Mouse (Mus musculus) liver, adult 10 weeks (tissue): ENCODE results near the gene Olfr1191-ps1. TPM values are rescaled to one million over a fixed set of nuclear protein-coding genes. Genes with fewer than 3 reads are reported as not detected.

Source experiments
- polyA plus RNA-seq: library from polyadenylated mRNA; stranded (reverse); fragments of 350-450 nt; fragmentation: Illumina TruSeq; extraction: RNeasy Lipid Tissue Mini Kit (QIAGEN cat#74804); gene quantifications from one replicate; pipeline ENCODE4 v1.2.3, GENCODE M21; 2014; ENCODE audit warnings: low read depth, low replicate concordance

Olfr1191-ps1 gene
- not detected for polyA plus RNA-seq

GRCm38 (mm10) chr2:88640242-88640641, at the start of gene Olfr1191-ps1:
Olfr1191-ps1 (plus strand) TSS chr2:88640542.

GRCm38 (mm10) chr2:88648209-88648608, 7.9 kb downstream of the Olfr1191-ps1 start, which contains the start of gene Olfr1192-ps1:
Olfr1192-ps1 (plus strand) TSS chr2:88648509.

GRCm38 (mm10) chr2:88675328-88675727, 35.0 kb downstream of the Olfr1191-ps1 start, which contains the start of gene Olfr1193:
Olfr1193 (plus strand) TSS chr2:88675628.

GRCm38 (mm10) chr2:88689087-88689486, 48.7 kb downstream of the Olfr1191-ps1 start, which contains the start of gene Olfr1195:
Olfr1195 (minus strand) TSS chr2:88689187.

Other genes starting within 250 kb of the Olfr1191-ps1 start
- gene Olfr1179, start 234.1 kb upstream of the Olfr1191-ps1 start, polyA plus RNA-seq = not detected
- gene Olfr1180, start 221.4 kb upstream of the Olfr1191-ps1 start, polyA plus RNA-seq = not detected
- not detected for gene Olfr1181, start 214.4 kb upstream of the Olfr1191-ps1 start, polyA plus RNA-seq
- gene Gm13757, start 191.4 kb upstream of the Olfr1191-ps1 start, polyA plus RNA-seq = not detected
- not detected for gene Olfr1183, start 185.7 kb upstream of the Olfr1191-ps1 start, polyA plus RNA-seq
- not detected for gene Olfr1184, start 156.9 kb upstream of the Olfr1191-ps1 start, polyA plus RNA-seq
- gene Olfr1185-ps1, start 147.2 kb upstream of the Olfr1191-ps1 start, polyA plus RNA-seq = not detected
- not detected for gene Olfr1186, start 122.0 kb upstream of the Olfr1191-ps1 start, polyA plus RNA-seq
- not detected for gene Olfr1188, start 83.6 kb upstream of the Olfr1191-ps1 start, polyA plus RNA-seq
- gene Olfr1189, start 54.1 kb upstream of the Olfr1191-ps1 start, polyA plus RNA-seq = not detected
- gene Olfr1192-ps1, start 8.0 kb downstream of the Olfr1191-ps1 start, polyA plus RNA-seq = not detected
- not detected for gene Olfr1193, start 35.1 kb downstream of the Olfr1191-ps1 start, polyA plus RNA-seq
- gene Olfr1195, start 48.6 kb downstream of the Olfr1191-ps1 start, polyA plus RNA-seq = not detected
- not detected for gene Olfr1196, start 64.1 kb downstream of the Olfr1191-ps1 start, polyA plus RNA-seq
- gene Olfr1197, start 91.8 kb downstream of the Olfr1191-ps1 start, polyA plus RNA-seq = not detected
- not detected for gene Olfr1198, start 110.8 kb downstream of the Olfr1191-ps1 start, polyA plus RNA-seq
- not detected for gene Olfr1199, start 119.9 kb downstream of the Olfr1191-ps1 start, polyA plus RNA-seq
- not detected for gene Olfr1200, start 129.9 kb downstream of the Olfr1191-ps1 start, polyA plus RNA-seq
- gene Olfr1201, start 152.5 kb downstream of the Olfr1191-ps1 start, polyA plus RNA-seq = not detected
- gene Olfr1202, start 174.0 kb downstream of the Olfr1191-ps1 start, polyA plus RNA-seq = not detected
- gene Olfr1205, start 189.2 kb downstream of the Olfr1191-ps1 start, polyA plus RNA-seq = not detected
- gene Olfr1204, start 208.8 kb downstream of the Olfr1191-ps1 start, polyA plus RNA-seq = not detected
- not detected for gene Olfr1206, start 222.7 kb downstream of the Olfr1191-ps1 start, polyA plus RNA-seq